Mouse (Mus musculus): Measurements from ENCODE around the gene Slc22a14.
A peak's percentile ranks its signal among the peaks of the same experiment; 100 is the strongest.
"Not testable (repeated sequence)": the region's sequence is repeated elsewhere in the genome, so short reads cannot be mapped to it uniquely, and the experiment has no call there.

Gene Slc22a14

DNA sequence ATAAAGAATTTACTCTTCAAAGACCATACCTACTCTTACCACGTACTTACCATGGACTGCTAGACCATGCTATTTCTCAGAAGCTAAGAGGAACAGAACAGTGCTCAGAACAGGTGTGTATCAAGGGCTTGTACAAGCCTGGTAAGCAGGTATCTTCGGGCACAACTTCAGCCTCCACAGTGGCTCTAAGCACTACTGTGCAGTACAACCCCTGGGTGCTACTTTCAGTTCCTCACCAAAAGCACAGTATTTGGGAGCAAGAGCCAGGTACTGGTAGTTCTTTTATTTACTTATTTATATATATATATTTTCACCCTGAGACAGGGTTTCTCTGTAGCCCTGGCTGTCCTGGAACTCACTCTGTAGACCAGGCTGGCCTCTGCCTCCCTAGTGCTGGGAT lies 104.5 kb downstream of the Slc22a14 start:
- no peak for DNase-seq (ENCODE audit: low spot score)

DNA sequence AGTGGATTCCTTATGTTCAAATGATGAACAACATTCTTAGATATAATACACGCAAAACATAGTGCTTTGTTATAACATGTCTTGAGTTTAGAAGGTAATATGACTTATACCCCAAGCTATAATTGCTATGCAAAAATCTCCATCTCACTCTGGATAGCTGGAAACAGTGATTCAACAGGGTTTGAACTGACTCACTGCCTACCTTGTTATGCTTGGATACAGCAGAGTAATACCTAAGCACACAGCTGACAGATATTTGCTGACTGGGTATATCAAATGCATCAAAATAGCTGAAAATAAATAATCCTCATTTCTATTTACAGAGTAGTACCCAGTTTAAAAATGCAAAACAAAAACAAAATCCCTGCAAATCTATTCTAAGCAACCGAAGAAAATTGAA lies 106.6 kb downstream of the Slc22a14 start:
- no peak for DNase-seq (ENCODE audit: low spot score)

DNA sequence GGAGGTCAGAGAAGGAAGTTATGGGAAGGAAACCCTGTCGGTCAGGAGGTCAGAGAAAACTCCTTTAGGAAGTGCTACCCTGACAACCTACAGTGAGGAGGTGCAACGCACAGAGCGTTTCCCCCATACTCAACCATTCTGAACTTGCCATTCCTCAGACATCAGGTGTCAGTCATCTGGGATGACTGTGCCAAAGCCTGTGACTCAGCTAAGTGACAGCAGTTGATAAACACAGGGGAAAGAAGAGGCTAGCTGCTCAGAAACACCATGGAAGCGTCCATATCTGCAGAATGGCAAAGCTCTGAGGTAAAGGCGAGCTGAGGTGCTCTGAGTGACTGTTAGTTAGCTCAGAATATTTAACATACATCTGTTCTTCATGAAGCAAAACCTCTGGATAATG lies 107.2 kb downstream of the Slc22a14 start:
- DNase-seq (ENCODE audit: low spot score), result no peak

- DNase-seq (ENCODE audit: low spot score), result no peak
Measured at GRCm38 (mm10) chr9:119256161-119256560, 109.2 kb downstream of the Slc22a14 start.

- no peak for DNase-seq (ENCODE audit: low spot score)
Measured at GRCm38 (mm10) chr9:119255096-119255495, 110.3 kb downstream of the Slc22a14 start.

- no peak for DNase-seq (ENCODE audit: low spot score)
Measured at GRCm38 (mm10) chr9:119254187-119254586, 111.2 kb downstream of the Slc22a14 start.

GRCm38 (mm10) chr9:119247996-119248395 lies 117.4 kb downstream of the Slc22a14 start:
- no peak for DNase-seq (ENCODE audit: low spot score)

- DNase-seq (ENCODE audit: low spot score), result no peak
Measured at GRCm38 (mm10) chr9:119246826-119247225, 118.5 kb downstream of the Slc22a14 start.

DNA sequence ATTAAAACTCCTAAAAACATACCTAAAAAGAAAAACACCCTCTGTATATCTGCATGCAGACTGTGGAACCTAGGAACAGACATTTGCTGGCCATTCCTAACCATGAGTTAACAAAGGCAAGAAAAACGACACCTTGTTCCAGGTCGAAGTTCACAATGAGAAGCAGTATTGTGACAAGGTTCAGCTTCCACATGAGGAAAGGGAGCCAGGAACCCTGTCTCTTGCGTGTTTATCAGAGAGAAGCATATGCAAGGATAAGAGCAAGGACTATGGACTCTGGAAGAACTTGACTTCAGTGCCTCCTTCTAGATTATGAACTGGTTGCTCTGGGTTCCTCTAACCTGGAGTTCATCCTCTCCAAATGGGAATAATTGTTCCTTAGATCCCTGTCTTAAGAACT lies 121.4 kb downstream of the Slc22a14 start:
- DNase-seq (ENCODE audit: low spot score), result no peak

GRCm38 (mm10) chr9:119241169-119241865 lies 124.0 kb downstream of the Slc22a14 start:
- no peak for DNase-seq (ENCODE audit: low spot score)

- DNase-seq (ENCODE audit: low spot score), result peak; percentile 7
Measured at GRCm38 (mm10) chr9:119240286-119240997, 124.9 kb downstream of the Slc22a14 start.

GRCm38 (mm10) chr9:119239274-119239673 lies 126.1 kb downstream of the Slc22a14 start:
- DNase-seq (ENCODE audit: low spot score), result no peak

DNA sequence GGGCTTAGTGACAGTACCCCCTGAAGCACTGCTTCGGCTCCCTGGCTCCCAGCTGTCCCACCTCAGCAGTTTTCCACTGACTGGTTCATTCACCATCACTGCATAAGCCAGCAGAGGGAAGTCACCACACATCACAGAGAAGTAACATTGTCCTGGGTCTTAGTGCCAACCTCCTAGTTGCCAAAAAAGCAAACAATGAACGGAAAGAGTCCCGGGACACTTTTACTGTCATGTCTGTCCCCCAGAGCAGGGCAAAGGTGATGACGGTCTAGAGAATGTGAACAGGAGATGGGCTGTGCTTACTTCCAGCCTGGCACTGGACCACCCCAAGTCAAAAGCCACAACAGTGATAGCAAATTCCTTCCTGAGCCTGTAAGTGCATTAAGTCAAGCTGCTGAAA lies 126.6 kb downstream of the Slc22a14 start:
- DNase-seq (ENCODE audit: low spot score), result no peak

DNA sequence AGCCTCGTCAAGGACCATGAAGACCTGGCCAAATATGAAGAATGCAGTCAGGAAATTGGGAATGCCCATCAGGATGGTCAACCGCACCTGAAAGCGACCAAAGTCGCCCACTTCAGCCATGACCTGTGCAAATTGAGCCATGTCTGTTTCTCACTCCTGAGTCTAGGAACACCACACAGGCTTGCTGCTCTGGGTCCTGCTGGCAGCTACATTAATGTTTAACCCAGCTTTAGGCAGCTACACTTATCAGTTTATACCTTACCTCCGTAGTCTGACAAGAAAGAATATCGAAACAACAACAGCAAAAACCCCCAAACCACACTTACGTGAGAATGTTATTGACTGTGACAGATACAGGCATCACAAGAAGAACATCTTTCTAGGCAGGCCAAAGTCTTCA lies 133.8 kb downstream of the Slc22a14 start:
- DNase-seq (ENCODE audit: low spot score), result no peak

- DNase-seq (ENCODE audit: low spot score), result no peak
Measured at GRCm38 (mm10) chr9:119230829-119231228, 134.5 kb downstream of the Slc22a14 start.

DNA sequence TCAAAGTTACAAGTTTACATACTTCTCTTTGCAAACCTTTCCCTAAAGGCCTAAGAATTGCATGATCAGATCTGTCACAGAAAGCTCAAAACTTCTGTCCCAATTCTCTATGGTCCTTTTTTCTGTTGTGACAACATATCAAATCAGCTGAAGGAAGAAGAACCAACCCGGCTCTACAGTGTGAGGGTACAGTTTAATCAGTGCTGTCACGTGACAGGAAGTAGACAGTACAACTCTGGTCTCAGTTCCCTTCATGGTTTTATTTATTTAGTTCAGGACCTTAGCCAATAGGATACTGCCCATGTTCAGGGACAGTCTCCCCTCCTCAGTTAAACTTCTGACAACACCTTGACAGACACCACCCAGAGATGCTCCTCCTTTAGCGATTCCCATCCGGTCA lies 145.1 kb downstream of the Slc22a14 start:
- DNase-seq (ENCODE audit: low spot score), result no peak

DNA sequence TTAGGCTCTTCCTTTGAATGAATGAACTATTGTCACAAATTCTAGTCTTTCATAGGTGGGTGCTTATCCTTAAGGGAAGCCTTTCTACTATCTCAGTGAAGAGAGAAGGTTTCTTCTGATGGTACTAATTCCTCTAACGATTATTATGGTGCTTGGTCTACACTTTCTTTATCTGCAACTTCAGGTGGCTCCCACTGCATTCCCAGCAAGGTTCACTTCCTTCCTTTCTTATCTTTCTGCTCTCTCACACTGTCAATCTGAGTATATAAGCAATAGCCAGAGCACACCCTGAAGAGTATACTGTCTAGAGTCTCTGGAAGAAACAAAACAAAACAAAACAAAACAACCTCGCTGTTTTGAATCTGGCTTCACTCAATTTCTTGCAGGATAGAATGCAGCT lies 145.7 kb downstream of the Slc22a14 start:
- DNase-seq (ENCODE audit: low spot score), result no peak

GRCm38 (mm10) chr9:119215341-119215740 lies 150.0 kb downstream of the Slc22a14 start:
- DNase-seq (ENCODE audit: low spot score), result not testable (repeated sequence)

GRCm38 (mm10) chr9:119214601-119215000 lies 150.8 kb downstream of the Slc22a14 start:
- DNase-seq (ENCODE audit: low spot score), result no peak

GRCm38 (mm10) chr9:119212996-119213395 lies 152.4 kb downstream of the Slc22a14 start:
- DNase-seq (ENCODE audit: low spot score), result no peak

DNA sequence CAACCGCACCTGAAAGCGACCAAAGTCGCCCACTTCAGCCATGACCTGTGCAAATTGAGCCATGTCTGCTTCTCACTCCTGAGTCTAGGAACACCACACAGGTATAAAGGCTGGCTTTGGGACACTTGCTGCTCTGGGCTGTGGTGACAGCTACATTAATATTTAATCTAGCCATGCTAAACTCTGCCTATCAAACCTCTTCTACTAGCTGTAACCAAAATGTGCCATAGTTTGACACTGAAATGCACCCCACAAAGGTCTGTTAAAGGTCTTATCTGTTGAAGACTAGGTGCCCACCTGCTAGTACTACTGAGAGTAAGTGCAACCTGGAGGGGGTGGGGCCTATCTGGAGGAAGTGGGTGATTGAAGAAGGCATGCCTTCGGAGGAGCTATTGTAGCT lies 156.4 kb downstream of the Slc22a14 start, which contains the start of gene Slc22a13:
TSS of gene Slc22a13 (minus strand) at position 101 of the 400 bp plus-strand sequence.
- DNase-seq (ENCODE audit: low spot score), result no peak

- DNase-seq (ENCODE audit: low spot score), result no peak
Measured at GRCm38 (mm10) chr9:119207113-119207512, 158.2 kb downstream of the Slc22a14 start.

DNA sequence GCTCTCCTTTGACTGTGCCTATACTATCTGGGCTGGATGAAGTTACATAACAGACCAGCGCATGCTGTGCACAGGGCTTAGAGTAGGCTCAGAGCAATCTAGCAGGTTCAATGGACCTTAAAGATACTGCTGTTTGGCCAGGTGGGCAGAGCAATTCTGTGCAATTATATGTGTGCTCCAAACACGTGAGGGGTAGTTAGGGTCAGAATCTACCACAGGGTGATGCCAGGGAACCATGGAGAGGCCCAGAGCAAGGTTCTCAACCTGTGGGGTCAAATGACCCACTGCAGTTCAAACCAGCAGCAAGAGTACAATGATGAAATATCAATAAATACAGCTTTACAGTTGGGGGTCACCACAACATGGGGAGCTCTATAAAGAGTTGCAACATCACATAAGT lies 158.7 kb downstream of the Slc22a14 start:
- no peak for DNase-seq (ENCODE audit: low spot score)

- DNase-seq (ENCODE audit: low spot score), result no peak
Measured at GRCm38 (mm10) chr9:119205756-119206155, 159.6 kb downstream of the Slc22a14 start.
